Mouse (Mus musculus): Measurements from ENCODE around the gene Pkn3. TPM values are rescaled to one million over a fixed set of nuclear protein-coding genes. Genes with fewer than 3 reads are reported as not detected.

Pkn3 gene
- polyA plus RNA-seq (2015; fragmentation: Nextera tagmentation; extraction: Ambion mirVana): 1.8 and 2.7 TPM in 2 replicates

GRCm38 (mm10) chr2:30077502-30078348 lies at the start of gene Pkn3:
Pkn3 (plus strand) TSS chr2:30077684.
- Histone ChIP-seq H3K4me3 (peak within 1 kb of the TSS; percentile 45), H3K9me3 (no peaks in the 10 kb centered on the region), H3K27me3 (no peaks in the 10 kb centered on the region), H3K4me2 (peak within 1 kb of the TSS; percentile 83), H3K36me3 (peaks cover 14% of the 10 kb centered on the region), H3K4me1 (replicated peaks) (peaks cover 17% of the 10 kb centered on the region), H3K27ac (replicated peaks) (0 out of 2 replicates have a peak within 1 kb of the TSS, but pooled peaks have one; percentile 65), H3K9ac (peak within 1 kb of the TSS; percentile 54)
- 1% methylated on average over 53 of the region's 53 CpGs for WGBS
- ATAC-seq (ENCODE audit: low read depth): peak; percentile 77

DNA sequence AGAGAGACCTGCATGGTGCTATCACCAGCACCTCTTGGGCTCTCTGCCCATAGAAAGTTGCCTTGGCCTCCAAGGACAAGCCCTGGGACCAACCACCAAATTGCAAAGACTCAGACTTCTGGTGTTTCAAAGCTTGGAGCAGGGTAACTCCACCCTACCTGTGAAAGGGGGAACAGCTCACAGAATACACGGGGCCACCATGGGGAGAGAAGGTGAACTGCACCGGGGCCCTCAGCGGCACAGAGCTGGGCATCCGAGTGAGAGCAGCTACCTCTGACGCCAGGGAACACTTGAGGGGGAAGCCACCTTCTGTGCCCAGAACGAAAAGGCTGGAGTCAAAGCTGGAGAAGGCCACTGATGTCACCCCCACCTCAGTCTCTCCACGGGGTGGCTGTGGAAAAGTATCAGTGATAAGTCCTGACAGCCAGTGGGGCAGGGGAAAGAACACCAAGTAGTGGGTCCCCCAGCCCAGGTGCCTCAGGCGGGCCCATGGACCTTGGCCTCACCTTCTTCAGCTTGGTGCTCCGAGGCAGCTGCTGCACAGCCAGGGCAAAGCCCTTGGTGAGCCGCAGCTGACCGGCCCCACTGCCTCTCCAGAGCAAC lies 45.1 kb upstream of the Pkn3 start:
- H3K27me3 ChIP-seq: no peaks in the 10 kb centered on the region
- WGBS: 65% methylated on average over 11 of the region's 11 CpGs
- H3K4me3 ChIP-seq: no peak overlapping the region
- peaks cover 89% of the 10 kb centered on the region for H3K36me3 ChIP-seq
- no peak overlapping the region for H3K4me2 ChIP-seq
- no peak overlapping the region for H3K9ac ChIP-seq
- H3K4me1 ChIP-seq (replicated peaks): no peaks in the 10 kb centered on the region
- no peak overlapping the region for H3K27ac ChIP-seq (replicated peaks)
- H3K9me3 ChIP-seq: no peaks in the 10 kb centered on the region
- no peak; the same call in 1 of the 2 replicates for ATAC-seq (ENCODE audit: low read depth)

- peaks cover 89% of the 10 kb centered on the region for H3K36me3 ChIP-seq
- no peaks in the 10 kb centered on the region for H3K9me3 ChIP-seq
- no peak overlapping the region for H3K4me2 ChIP-seq
- H3K27me3 ChIP-seq: no peaks in the 10 kb centered on the region
- no peak overlapping the region for H3K4me3 ChIP-seq
- ATAC-seq (ENCODE audit: low read depth): no peak
- no peak overlapping the region for H3K9ac ChIP-seq
- H3K4me1 ChIP-seq (replicated peaks): no peaks in the 10 kb centered on the region
- H3K27ac ChIP-seq (replicated peaks): 0 out of 2 replicates have a peak overlapping the region, but pooled peaks have one; percentile 9
- 79% methylated on average over 6 of the region's 6 CpGs for WGBS
These were observed 44.5 kb upstream of the Pkn3 start for GRCm38 (mm10) chr2:30032957-30033356.

- no peaks in the 10 kb centered on the region for H3K4me1 ChIP-seq (replicated peaks)
- no peaks in the 10 kb centered on the region for H3K27me3 ChIP-seq
- no peak overlapping the region for H3K4me3 ChIP-seq
- no peak overlapping the region for H3K9ac ChIP-seq
- peaks cover 46% of the 10 kb centered on the region for H3K36me3 ChIP-seq
- no peak overlapping the region for H3K4me2 ChIP-seq
- no peak for ATAC-seq (ENCODE audit: low read depth)
- H3K9me3 ChIP-seq: no peaks in the 10 kb centered on the region
- 94% methylated on average over 2 of the region's 2 CpGs for WGBS
- H3K27ac ChIP-seq (replicated peaks): no peak overlapping the region
These were observed 39.7 kb upstream of the Pkn3 start for GRCm38 (mm10) chr2:30037762-30038161.

DNA sequence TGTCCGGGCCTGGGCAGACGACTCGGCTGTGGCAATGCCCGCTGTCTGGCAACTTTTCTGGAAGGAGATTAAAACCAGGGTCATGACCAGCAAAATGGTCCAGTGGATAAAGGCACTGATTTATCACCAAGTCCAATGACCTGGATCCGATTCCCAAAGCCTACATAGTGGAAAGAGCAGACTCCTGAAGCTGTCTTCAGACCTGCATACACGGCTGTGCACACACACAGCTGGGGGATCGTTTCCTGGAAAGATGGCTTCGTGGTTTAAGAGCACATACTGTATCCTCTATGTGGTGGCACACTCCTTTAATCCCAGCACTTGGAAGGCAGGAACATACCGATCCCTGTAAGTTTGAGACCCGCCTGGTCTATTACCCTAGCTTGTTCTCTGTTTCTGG lies 39.1 kb upstream of the Pkn3 start:
- peaks cover 40% of the 10 kb centered on the region for H3K36me3 ChIP-seq

GRCm38 (mm10) chr2:30039687-30040086 lies 37.8 kb upstream of the Pkn3 start:
- Histone ChIP-seq H3K9me3 (no peaks in the 10 kb centered on the region), H3K36me3 (peaks cover 29% of the 10 kb centered on the region), H3K4me3 (no peak overlapping the region), H3K4me2 (no peak overlapping the region), H3K27ac (replicated peaks) (no peak overlapping the region), H3K27me3 (no peaks in the 10 kb centered on the region), H3K4me1 (replicated peaks) (no peaks in the 10 kb centered on the region), H3K9ac (no peak overlapping the region)
- no peak for ATAC-seq (ENCODE audit: low read depth)

More for the DNA sequence above, 39.1 kb upstream of the Pkn3 start:
- Histone ChIP-seq H3K9ac (no peak overlapping the region), H3K4me2 (no peak overlapping the region), H3K4me3 (no peak overlapping the region), H3K27ac (replicated peaks) (no peak overlapping the region), H3K9me3 (no peaks in the 10 kb centered on the region), H3K4me1 (replicated peaks) (no peaks in the 10 kb centered on the region), H3K27me3 (no peaks in the 10 kb centered on the region)
- ATAC-seq (ENCODE audit: low read depth): no peak
- 94% methylated on average over 10 of the region's 10 CpGs for WGBS

DNA sequence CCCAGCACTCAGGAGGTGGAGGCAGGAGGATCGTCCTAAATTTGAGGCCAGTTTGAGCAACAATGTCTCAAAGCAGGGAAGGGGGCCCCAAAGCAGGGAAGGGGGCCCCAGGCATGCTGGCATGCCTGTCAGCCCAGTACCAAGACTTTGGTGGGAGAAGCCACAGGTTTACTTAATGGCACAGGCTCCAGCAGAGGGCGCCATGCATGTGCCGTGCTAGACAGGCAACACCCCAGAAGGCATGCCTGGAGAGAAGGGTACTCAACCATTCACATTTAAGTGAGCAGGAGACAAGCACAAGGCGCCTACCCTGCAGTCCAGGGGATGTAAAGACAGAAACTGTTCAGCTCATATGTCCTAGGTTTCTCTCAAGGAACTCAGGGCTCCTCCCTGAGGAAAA lies 35.0 kb upstream of the Pkn3 start:
- Histone ChIP-seq H3K9ac (no peak overlapping the region), H3K4me3 (no peak overlapping the region), H3K27me3 (no peaks in the 10 kb centered on the region), H3K4me1 (replicated peaks) (peaks cover 4% of the 10 kb centered on the region), H3K36me3 (peaks cover 22% of the 10 kb centered on the region), H3K4me2 (no peak overlapping the region), H3K9me3 (no peaks in the 10 kb centered on the region), H3K27ac (replicated peaks) (no peak overlapping the region)
- peak; percentile 40; the same call in 1 of the 2 replicates for ATAC-seq (ENCODE audit: low read depth)
- WGBS: 5% methylated on average over 4 of the region's 4 CpGs

GRCm38 (mm10) chr2:30044550-30044949 lies 32.9 kb upstream of the Pkn3 start:
- Histone ChIP-seq H3K4me3 (no peak overlapping the region), H3K9ac (no peak overlapping the region), H3K27ac (replicated peaks) (no peak overlapping the region), H3K4me1 (replicated peaks) (peaks cover 13% of the 10 kb centered on the region), H3K9me3 (no peaks in the 10 kb centered on the region), H3K27me3 (no peaks in the 10 kb centered on the region), H3K4me2 (no peak overlapping the region), H3K36me3 (peaks cover 12% of the 10 kb centered on the region)
- no peak for ATAC-seq (ENCODE audit: low read depth)
- WGBS: 90% methylated on average over 5 of the region's 5 CpGs

GRCm38 (mm10) chr2:30047127-30047526 lies 30.4 kb upstream of the Pkn3 start:
- Histone ChIP-seq H3K36me3 (peaks cover 12% of the 10 kb centered on the region), H3K9me3 (no peaks in the 10 kb centered on the region), H3K27me3 (no peaks in the 10 kb centered on the region), H3K4me2 (no peak overlapping the region), H3K9ac (no peak overlapping the region), H3K4me3 (no peak overlapping the region), H3K4me1 (replicated peaks) (peaks cover 13% of the 10 kb centered on the region), H3K27ac (replicated peaks) (no peak overlapping the region)
- WGBS: 97% methylated on average over 6 of the region's 6 CpGs
- ATAC-seq (ENCODE audit: low read depth): no peak

DNA sequence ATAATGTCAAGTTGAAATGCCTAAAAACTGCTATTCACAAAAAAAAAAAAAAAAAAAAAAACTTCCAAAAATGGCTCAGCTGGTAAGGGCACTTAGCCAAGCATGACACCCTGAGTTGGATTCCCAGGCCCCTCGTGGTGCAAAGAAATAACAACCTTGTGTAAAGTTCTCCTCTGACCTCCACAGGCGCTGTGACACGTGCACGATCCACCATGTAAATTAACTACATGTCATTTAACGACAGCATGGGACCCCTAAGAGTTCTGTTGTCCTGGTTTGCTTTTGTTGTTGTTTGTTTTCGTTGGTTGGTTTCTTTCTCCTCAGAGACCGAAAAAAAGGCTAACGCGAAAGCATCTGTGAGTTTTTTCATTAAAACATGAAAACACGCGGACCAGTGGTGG lies 29.4 kb upstream of the Pkn3 start:
- peak overlapping the region; percentile 94 for H3K27ac ChIP-seq (replicated peaks)
- no peaks in the 10 kb centered on the region for H3K9me3 ChIP-seq
- peak overlapping the region; percentile 60 for H3K4me3 ChIP-seq
- H3K27me3 ChIP-seq: no peaks in the 10 kb centered on the region
- 54% methylated on average over 11 of the region's 11 CpGs for WGBS
- H3K4me1 ChIP-seq (replicated peaks): peaks cover 13% of the 10 kb centered on the region
- ATAC-seq (ENCODE audit: low read depth): no peak
- H3K9ac ChIP-seq: peak overlapping the region; percentile 76
- peak overlapping the region; percentile 54 for H3K4me2 ChIP-seq
- H3K36me3 ChIP-seq: peaks cover 12% of the 10 kb centered on the region

DNA sequence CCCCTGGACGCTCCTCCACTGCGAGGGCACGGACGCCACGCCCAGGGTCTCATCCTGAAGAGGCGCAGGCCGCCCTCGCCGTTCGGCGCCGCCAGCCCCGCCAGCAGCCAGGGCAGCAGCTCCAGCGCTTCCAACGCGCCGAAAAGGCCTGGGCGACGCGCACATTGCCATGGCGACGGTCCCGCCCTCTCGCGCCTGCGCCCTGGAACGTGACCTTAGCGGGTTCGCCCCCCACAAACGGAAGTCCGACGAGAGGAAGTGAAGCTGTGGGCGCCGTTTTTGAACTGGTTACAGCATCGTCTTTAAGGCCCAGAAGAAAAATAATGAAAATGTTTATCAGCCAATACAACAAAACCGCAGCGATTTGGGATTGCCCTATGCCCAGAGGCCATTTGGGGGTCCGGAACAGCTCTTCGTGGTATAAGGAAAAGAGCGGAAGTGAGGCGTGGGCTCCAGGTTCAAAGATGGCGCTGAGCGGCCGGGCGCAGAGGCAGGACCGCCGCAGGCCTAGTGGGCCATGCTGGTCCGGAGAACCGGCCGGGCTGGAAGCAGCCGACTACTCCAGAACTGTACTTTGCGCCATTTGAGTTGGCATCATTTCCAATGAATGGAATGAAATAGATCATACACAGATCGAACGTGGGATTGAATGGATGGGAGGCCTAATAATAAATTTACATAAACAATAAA lies 28.6 kb upstream of the Pkn3 start, which contains the start of gene Wdr34:
TSS of gene Wdr34 (minus strand) at position 183 of the 690 bp plus-strand sequence.
- peak within 1 kb of the TSS; percentile 94 for H3K27ac ChIP-seq (replicated peaks)
- peak; percentile 96 for ATAC-seq (ENCODE audit: low read depth)
- no peaks in the 10 kb centered on the region for H3K9me3 ChIP-seq
- H3K4me3 ChIP-seq: peak within 1 kb of the TSS; percentile 60
- peaks cover 13% of the 10 kb centered on the region for H3K4me1 ChIP-seq (replicated peaks)
- peak within 1 kb of the TSS; percentile 54 for H3K4me2 ChIP-seq
- WGBS: under 1% methylated on average over 52 of the region's 54 CpGs
- no peaks in the 10 kb centered on the region for H3K27me3 ChIP-seq
- H3K9ac ChIP-seq: peak within 1 kb of the TSS; percentile 76
- H3K36me3 ChIP-seq: peaks cover 12% of the 10 kb centered on the region

- ATAC-seq (ENCODE audit: low read depth): no peak
- no peaks in the 10 kb centered on the region; the same call in 1 of the 2 replicates for H3K27me3 ChIP-seq
- WGBS: 86% methylated on average over 3 of the region's 3 CpGs
- H3K9ac ChIP-seq: no peak overlapping the region
- peaks cover 9% of the 10 kb centered on the region for H3K36me3 ChIP-seq
- H3K27ac ChIP-seq (replicated peaks): no peak overlapping the region
- H3K9me3 ChIP-seq: no peaks in the 10 kb centered on the region
- H3K4me3 ChIP-seq: no peak overlapping the region
- no peak overlapping the region for H3K4me2 ChIP-seq
- H3K4me1 ChIP-seq (replicated peaks): peaks cover 13% of the 10 kb centered on the region
These were observed 27.7 kb upstream of the Pkn3 start for GRCm38 (mm10) chr2:30049831-30050230.

Measured in neural tube, embryonic 13.5 days (tissue).